Mouse (Mus musculus): ENCODE data around the gene Cpsf4l. TPM values are rescaled to one million over a fixed set of nuclear protein-coding genes. Genes with fewer than 3 reads are reported as not detected.

The Cpsf4l gene
- total RNA-seq, 2 experiments from 2014 or later = not detected

DNA sequence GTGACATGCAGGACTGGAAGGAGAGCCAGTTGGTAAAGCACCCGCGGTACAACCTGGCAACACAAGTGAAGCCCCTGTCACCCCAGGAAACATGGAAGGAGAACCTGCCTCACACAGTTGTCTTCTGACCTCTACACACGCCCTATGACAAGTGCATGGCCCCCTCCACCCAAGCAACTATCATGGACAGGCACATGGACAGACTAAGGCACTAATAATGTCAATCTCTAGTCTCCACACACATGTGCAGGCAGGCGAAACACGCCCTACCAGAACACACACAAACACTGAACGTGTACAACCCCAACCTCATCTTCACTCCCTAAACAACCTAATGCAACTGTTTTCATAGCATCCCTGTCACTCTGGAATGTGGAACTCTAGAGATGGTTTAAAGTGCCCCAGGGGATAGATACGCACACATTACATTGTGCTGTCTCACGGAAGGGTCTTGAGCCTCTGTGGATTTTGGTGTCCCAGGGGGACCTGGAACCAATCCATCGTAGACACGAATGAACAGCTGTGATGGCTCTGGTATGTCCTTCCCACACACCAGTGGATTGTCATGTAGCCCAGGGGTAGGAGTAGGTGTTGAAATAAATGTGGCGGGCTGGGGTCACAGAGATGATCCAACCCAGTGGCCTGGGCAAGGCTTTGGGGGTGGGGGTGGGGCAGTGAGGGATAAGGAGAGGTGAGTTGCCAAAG, 27.2 kb upstream of the Cpsf4l start:
- DNase-seq (ENCODE audit: low spot score) = no peak

DNA sequence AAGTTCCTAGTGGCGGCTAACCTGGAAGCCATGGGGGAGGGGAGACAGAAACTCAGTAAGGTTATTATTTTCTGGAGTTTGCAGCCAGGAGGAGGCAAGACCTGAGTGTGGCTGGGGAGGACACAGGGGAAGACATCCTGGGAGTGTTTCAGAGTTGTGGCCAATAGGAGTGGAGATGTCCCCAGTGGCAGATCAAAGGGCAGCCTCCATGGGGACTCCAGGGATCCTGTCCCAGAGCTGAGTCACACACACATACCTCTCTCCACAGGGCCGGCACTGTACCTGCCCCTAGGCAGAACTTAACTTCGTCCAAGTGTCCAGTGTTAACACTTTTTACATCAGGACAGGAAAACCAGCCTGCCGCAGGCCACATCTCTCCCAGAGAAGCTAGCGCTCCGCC, 25.3 kb upstream of the Cpsf4l start:
- DNase-seq (ENCODE audit: low spot score) = no peak

DNA sequence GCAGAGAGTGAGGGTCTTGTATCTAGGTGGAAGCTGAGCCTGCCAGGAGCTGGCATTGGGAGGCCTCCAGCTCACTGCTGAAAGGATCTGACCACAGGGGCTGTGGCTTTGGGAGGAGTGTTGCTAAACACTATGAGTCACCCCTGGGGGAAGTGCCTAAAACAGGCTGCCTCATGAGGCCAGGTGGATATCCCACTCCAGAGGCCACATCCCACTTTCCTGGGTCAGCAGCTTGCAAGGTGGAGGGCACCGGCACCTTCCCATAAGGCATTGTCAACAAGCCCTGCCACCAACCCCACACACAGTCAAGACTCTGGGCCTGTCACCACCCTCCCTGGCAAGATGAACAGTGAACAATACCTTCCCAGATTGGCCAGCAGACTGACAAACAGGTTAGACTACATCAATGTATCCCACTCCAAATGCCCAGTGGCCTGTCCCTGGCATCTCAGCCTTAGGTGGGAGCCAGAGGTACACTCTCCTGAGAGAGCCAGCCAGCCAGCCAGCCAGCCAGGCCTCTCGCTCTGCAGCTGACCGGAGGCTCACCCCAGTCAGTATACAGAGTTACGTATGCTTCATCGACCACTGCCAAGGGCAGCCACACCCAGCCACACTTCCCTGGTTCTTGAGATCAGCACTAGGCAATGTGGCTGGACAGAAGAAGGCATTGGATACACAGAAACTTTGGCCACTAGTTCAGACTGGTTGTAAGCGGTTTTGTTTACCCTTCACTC, 24.0 kb upstream of the Cpsf4l start:
- DNase-seq (ENCODE audit: low spot score) = no peak

DNA sequence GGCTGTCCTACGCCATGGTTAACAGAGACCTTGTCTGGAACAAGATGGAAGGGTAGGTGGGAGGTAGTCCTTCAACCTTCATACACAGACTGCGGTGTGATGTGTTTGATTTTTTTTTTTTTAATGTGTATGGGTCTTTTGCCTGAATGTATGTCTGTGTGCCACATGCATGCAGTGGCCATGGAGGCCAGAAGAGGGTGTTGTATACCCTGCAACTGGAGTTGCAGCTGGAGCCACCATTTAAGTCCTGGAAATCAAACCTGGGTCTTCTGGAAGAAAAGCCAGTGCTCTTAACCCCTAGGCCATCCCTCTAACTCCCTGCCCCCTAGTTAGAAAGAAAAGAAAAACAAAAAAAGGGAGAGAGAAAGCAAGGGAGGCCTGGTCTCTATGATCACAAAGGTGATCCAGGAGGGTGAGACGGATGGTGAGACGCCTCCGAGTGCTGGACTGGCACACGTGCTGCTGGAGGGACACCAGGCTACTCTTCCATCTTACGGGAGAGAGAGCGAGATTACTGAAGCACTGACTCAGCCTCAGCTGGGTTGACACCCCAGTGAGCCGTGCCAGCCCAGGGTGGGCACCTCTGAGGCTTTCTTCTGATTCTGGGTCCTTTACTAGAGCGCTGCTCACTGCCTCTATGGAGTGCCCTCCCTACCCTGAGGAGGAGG, 22.3 kb upstream of the Cpsf4l start:
- no peak for DNase-seq (ENCODE audit: low spot score)

DNA sequence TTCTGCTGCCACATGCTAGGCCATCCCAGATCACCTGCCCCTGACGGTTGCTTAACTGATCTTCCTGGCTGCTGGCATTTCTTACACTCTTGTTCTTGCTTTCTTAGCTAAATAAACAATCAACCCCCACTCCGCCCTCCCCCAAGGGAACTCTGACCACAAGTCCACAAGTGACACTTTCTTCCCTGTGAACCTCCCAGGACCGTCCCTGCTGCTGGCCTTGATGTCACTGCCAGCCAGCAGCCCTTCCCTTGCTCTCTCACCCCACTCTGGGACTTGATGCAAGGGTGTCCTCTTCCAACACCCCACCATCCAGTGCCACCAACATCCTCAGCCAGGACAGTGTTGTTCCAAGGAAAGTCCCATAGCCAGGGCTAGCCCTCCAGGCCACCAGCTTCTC, 21.1 kb upstream of the Cpsf4l start:
- DNase-seq (ENCODE audit: low spot score) = no peak

DNA sequence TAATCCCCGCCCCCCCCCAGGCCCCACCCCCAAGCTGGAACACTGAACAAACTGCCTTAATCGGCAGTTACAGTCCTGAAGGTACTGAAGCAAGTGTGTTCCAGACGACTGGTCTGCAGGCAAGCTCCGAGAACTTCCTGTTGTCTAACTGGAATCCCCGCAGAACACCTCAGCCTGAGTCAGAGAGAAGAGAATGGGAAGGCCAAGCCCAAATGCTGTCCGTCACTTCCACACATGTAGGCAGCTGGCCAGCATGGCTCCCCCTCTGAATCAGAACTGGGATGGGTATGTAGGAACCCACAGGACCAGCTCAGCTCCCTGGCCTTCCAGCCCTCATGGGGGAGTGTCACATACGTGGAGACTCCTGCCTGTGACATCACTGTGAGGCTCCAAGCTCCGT, 20.1 kb upstream of the Cpsf4l start:
- no peak for DNase-seq (ENCODE audit: low spot score)

DNA sequence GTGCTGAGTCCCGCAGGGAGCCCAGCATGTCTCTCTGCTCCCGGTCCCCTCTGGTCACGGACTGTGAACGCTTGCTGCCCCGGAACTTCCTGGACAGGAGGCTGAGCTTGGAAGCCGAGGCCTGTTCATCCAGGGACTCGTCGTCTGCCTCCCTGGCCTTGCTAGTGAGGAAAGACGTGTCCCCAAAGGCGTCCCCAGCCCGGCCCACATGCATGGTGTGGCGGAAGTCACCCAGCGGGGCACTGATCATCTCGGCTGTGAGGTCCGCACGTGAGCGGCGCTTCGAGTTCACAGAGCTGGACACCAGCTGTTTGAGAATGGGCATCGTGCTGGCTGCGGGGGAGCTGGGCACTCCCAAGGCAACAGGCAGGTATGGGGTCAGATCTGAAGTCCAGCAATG, 19.4 kb upstream of the Cpsf4l start:
- DNase-seq (ENCODE audit: low spot score) = no peak

DNA sequence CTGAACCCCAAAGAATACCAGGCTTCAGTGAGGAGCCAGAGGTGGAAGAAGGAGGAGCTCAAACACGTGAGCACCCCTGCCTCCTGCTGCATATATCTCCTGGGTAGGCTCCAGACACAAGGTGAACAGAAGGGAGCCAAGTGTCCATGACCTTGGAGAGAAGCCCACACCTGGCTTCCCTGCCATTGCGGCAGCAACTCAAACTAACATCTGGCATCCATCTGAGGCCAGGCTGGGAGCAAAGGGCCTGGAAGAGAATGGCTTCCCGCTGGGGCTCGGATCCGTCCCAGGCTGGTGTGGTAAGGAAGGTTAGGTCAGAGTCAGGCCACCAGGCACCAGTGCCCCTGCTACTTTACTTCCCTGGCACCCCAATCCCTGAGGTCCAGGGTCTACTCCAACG, 18.2 kb upstream of the Cpsf4l start:
- no peak for DNase-seq (ENCODE audit: low spot score)

DNA sequence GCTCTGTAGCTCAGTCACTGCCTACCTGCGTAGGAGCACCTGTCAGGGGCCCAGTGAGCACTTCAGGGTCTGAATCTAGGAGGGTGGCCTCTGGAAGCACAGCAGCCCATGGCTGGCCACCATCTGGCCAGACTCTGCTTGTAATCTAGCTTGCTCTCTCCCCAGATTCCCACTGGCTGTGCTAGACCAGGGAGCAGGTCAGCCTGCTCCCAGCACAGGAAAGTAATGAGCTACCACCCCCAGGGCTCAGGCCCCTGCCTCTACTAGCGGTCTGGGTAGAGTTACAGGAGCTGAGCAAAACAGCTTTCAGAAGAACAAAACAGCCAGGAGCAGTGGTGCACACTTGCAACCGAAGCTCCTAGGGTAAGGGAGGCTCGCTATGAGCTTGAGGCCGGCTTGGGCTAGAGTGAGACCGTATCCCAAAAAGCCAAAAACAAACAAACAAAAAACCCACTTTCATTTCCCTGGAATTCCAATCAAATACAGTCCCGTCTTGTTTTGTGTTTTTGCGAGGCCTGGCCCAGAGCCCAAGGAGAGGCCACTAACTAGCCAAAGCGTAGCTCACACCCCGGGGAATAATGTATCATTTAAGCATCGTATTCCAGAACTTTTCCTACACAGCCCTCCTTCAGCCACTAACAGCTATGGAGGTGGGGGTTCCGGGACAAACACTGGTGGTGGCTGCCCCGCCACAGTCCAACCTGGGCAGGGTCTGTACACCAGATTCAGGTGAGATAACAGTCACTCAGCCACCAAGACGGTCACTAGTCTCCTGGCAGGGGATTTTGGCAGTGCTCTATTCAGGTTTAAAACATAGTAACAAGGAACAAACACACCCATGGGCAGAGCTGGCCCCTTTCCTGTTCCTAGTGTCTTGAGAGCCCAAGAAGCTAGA, 17.4 kb upstream of the Cpsf4l start:
- DNase-seq (ENCODE audit: low spot score) = no peak

DNA sequence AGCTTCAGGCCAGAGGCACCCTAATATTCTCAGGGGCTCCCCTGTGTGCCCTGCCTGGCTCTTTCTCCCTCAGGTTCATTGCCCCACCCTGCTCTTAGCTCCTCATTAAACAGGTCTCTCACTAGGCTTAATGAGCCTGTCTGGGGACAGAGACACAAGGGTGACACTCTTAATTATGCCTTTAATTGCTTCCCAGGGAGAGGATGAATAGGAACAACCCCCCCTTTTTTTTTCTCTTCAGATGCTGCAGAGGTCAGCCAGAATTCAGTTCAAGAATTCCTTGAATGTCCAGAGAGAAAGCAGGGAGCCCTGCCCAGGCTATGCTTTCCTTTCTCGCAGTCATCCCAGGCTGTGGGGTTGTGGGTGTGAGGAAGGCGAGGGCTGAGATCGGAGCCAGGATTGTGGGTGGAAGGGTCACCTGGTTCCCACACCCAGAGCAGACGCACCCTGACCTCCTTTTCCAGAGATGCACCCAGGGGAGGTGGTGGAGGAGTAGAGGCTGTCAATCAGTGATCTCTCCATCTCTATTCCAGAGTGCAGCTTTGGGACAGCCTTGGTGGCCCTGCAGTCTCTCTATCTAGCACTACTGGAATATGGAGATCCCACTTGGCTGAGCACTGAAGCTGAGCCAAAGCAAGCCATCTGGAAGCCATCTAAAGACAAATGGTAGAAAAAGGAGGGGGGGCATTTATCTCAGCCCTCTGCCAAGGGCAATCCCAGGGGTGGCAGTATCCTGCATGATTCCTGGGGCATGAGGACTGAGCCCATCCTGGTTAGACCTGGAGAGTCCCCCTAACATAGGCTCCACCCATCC, 15.6 kb upstream of the Cpsf4l start:
- peak; percentile 45 for DNase-seq (ENCODE audit: low spot score)

DNA sequence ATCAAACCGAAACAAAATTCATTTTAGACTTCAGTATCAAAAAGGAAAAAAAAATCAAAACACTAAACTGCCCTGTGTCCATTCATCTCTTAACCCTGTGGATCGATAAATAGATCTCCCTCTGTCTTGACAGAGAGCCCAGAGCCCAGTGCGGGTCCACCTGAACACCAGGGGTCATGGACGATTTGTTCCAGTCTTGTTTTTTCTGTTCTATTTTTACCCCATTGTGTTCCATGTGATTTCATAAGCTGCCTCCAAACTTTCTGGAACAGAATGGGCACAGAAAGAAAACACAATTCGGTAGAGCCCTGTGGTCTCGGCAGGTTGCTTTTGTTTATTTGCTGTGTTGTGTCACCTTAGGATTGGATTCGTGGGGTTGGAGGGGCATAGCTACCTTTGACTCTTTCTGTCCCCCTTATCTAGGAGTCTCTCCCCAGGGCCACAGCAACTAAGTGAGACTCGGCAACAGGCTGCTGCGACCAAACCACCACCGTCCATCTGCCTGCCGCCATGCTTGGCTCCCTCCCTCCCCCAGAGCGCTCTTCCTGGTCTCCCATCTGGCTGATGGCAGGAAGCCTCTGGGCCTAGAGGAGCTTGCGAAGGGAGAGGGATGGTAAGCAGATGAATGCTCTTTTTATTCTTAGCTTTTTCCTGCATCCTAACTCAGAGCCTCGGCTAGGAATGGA, 12.7 kb upstream of the Cpsf4l start:
- DNase-seq (ENCODE audit: low spot score) = no peak

DNA sequence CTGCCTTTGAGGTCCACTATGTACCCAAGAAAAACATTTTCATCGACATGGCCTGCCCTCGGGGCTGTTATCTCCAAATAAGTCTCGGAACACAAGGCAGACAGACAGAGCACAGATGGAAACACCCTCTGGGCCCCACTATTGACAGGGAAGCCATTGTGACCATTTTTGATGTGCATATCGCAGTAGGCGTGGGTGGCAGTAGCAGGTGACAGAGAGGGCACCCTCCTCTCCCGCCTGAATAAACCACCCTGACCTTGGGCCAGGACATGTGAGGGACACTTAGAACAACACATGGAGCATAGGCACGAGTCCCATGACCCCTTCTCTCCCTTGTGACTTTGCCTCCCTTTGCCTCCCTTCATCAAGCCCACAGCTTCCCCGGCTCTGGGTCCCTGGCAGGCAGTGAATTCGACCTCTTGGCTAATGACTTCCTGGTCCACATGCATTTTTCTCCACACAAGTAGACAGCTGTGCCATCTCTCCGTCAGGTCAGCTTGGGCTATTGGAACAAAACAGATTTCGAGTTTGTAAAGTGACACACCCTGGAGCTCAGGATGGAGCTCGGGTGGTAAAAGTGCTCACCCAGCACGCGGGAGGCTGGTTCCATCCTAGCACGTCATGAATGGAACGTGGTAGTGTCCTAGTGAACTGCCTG, 8.1 kb upstream of the Cpsf4l start:
- no peak for DNase-seq (ENCODE audit: low spot score)

DNA sequence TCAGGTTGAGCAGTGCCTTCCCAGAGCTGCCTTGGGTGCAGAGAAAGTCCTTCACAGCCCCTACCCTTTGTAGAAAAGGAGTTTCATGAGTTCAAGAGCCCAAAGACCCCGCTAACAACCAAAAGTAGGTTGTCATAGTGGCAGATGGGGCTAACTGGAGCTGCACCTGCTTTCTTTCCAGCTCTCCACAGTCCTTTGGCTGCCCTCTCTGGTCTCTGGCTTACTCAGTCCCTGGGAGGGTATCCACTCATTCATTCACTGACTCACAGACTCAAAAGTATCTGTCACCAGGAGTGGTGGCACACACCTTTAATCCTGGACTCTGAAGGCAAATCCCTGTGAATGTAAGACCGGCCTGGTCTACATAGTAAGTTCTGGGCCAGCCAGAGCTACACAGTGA, 6.3 kb upstream of the Cpsf4l start:
- no peak for DNase-seq (ENCODE audit: low spot score)

DNA sequence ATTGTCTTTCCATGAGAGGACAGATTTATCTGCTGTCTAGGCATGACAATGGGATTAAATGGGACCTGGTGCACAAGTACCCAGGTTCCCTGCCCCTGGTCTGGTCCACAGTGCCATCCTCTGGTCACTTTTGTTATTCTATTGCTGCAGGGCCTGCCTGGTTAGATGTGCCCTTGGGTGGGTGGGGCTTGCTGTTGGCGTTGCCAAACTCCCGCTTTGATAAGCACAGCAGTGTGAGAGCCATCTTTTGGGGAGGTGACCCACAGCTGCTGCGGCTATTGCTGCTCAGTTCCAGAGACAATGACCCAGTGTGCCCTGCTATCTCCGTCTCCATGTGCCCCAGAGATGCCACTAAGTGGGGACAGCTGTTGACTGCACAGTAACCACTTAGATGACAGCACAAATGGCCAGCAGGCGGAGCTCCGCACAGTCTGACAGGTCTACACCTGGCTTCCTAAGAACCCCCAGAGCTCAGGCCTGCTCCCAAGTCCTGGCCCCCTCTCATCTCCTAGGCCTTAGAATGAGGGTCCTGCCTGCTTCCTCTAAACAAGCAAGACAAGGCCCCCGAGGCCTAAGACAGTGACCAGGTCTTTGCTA, 5.4 kb upstream of the Cpsf4l start:
- DNase-seq (ENCODE audit: low spot score) = no peak

DNA sequence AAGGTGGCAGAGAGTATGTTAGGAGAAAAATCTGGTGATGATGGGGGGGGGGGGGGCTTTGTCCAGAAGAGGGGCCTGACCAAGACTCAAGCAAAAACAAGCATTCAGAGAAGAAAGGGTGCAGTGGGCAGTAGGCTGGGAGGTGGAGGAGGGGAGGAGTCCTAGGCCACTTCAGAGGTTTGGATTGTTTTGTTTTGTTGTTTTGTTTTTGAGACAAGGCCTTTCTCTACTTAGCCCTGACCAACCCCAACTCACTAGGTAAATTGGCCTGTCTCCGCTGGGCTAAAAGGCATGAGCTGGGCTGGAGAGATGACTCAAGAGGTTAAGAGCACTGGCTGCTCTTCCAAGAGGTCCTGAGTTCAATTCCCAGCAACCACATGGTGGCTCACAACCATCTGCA, 1.2 kb upstream of the Cpsf4l start:
- no peak for DNase-seq (ENCODE audit: low spot score)

DNA sequence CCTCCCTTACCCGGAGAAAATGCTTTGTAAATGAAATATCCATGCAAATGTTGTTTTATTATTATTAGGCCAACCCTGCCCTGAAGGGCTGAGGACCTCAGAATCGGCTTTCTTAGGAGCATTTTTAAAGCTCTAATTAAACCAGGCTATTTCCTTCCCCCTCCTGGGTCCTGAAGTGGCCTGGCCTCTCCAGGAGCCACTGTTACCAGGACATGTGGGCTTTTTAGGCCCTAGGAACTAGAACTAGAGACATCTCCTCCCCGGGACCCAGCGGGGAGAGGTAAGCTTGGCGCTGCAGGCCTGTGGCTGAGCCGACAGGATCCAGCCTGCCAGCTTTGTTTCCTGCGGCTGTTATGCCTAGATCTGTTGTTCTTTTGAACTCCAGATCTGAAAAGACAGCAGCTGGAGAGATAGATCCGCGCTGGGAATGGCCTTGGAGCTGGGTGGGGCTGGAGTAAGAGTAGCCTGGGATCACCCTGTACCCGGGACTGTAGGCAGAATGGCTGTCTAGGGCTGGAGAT, 500 bp upstream of the Cpsf4l start:
- no peak for DNase-seq (ENCODE audit: low spot score)

DNA sequence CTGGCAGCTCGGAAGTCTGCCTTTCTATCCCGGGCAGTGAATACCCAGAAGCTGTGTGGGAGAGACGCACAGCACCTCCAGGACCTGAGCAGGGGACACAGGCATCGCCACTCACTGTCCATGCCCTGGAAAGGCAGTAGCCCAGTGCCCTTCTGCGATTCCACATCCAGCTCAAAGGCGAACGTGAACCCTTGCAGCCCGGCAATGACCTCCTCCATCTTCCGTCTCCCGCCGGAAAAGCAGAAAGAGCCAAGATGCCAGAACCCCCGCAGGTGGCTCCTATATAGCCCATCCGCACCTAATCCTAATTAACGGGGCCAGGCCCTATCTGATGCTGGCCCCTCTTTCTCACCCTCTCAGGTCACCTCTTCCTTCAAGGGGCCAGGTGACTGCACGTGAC, 545 bp downstream of the Cpsf4l start:
- DNase-seq (ENCODE audit: low spot score) = no peak

DNA sequence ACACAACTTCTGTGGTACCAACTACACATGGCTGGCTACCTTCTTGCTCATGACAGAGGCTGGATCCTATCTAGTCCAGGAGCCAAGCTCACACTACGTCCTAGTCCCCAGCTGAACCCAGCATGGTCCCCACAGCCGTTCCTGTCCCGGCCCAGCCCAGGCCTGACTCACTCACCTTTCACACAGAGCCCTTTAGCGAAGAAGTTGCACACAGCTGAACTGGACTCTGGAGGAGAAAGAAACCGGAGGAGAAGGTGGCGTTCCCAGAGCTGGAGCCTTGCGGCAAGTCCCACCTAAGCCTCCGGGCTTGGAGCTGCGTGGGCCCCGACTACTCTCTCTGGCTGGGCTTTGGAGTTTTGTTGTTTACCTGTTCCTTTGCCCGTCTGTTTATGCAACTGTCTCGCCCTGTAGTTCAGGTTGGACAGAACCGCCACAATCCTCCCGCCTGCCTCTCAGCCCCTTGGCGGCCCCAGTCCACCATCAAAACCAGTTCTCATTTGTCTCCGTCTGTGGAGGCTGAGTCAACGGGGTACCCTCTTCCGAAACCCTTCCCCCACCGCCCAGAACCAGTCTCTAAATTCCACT, 1.1 kb downstream of the Cpsf4l start:
- no peak for DNase-seq (ENCODE audit: low spot score)

Data from gastrocnemius, adult 18-20 months (tissue).